Mouse (Mus musculus) frontal cortex, adult 2 months (tissue): ENCODE data around the gene Olfr1337. TPM values are rescaled to one million over a fixed set of nuclear protein-coding genes. Genes with fewer than 3 reads are reported as not detected.
"Not testable (repeated sequence)": the region's sequence is repeated elsewhere in the genome, so short reads cannot be mapped to it uniquely, and the experiment has no call there.

ENCODE experiments used
- DNase-seq, 2 experiments: peaks; one replicate each; pipeline ENCODE4 v3.0.0; 2022; ENCODE audit warnings: low spot score in 1 of 2; ENCODE audit errors: extremely low spot score in 1 of 2
- polyA plus RNA-seq: library from polyadenylated mRNA; depleted of rRNA; stranded (reverse); fragments of >200 nt; gene quantifications from 2 replicates; pipeline ENCODE4 v1.2.3, GENCODE M21; 2012; rRNA removed

Olfr1337 gene
- not detected in 2 replicates for polyA plus RNA-seq

DNA sequence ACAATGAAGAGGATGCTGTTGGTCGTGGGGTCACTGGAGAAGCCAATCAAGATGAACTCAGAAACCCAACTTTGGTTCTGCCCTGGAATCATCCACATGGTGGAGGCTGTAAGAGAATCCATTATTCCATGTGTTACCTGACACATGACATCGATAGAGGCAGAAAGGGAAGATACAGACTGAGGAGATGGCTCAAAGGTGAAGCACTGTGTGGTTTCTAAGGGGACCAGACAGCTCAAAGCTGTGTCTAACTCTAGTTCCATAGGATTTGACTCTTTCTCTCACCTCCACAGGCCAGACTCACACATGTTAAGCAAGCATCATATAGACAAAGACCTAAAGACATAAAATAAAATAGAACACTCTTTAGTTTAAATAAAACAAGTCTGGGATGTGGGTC, at the start of gene Olfr1337:
Gene Olfr1337 (minus strand): TSS at position 101 of the 400 bp plus-strand sequence.
- no peak for DNase-seq

DNA sequence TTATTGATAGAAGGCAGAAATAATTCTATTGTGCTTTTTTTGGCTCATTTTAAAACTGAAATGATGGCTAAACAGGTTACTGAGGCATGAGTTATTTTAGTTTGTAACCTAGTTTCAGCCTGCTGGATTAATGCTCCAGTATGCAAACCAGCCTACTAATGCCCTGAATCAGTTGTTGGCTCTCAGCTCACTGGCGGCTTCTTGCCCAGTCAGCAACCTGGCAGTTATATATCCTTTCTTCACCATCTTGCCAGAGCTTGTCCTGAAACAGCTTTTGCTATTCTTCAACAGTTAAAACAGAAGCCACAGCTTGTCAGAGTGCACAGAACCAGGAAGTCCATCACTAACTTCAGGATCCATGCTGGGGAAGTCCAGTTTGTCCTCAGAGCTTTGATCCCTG, 36.5 kb upstream of the Olfr1337 start:
- DNase-seq, result no peak

DNA sequence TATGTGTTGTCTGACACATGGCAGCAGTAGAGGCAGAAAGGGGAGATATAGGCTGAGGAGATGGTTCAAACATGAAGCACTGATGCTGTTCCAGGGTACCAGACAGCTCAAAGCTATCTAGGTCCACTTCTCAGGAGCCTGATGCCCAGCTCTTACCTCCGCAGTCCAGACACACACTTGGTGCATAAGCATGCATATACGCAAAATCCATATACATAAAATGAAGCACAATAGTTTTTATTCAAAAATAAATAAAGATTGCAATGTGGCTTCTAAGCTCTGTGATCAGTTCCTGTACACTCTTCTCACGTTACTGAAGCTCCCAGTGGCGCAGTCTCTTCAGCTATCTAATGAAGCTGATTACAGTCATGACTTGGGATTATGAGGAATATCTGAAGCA, 27.5 kb upstream of the Olfr1337 start, which contains the start of gene Olfr1335:
Gene Olfr1335 (minus strand): TSS at position 101 of the 400 bp plus-strand sequence.
- DNase-seq, result no peak

- not testable (repeated sequence) for DNase-seq
Measured at GRCm38 (mm10) chr4:118792796-118793195, 10.4 kb upstream of the Olfr1337 start.

DNA sequence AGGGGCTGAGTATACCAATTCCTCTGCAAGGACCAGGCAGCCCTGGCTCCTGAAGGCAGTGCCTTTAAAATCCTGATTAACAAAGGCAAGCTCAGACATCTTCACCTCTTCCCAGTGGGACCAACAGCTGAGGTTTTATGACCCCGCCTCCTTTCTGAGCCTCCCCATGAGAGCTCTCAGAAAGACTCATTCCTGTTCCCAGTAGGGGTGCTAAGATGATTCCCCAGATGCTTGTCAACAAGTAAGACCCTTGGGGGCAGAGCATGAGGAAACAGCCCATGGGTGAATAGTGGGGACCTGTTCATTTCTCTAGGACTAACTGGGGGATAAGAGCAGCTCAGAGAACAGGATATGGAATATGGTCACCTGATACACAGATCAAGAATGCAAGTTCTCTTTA, 23.7 kb downstream of the Olfr1337 start, which contains the start of gene Olfr1338:
Gene Olfr1338 (minus strand): TSS at position 101 of the 400 bp plus-strand sequence.
- DNase-seq, result no peak

DNA sequence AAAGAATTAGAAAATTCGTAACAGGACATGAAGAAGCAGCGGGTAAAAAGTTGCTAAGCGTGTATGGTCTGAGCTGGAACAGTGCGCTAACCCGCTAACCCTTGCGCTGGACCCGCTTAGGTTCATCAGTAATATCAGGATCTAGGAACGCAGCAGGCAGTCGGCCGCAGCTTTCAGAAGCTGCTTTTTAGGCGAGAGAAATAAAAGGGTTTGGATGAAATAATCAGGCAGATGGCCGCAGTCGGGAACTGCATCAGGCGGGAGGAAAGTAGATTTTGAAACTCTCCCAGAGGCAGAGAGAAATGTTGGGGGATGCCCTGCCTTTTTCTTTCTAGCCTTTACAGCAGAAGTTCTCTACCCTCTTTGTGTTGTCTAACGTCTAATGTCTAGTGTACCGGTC, 40.5 kb downstream of the Olfr1337 start:
- no peak for DNase-seq

- DNase-seq, result no peak
Measured at GRCm38 (mm10) chr4:118740988-118741698, 41.2 kb downstream of the Olfr1337 start.

DNA sequence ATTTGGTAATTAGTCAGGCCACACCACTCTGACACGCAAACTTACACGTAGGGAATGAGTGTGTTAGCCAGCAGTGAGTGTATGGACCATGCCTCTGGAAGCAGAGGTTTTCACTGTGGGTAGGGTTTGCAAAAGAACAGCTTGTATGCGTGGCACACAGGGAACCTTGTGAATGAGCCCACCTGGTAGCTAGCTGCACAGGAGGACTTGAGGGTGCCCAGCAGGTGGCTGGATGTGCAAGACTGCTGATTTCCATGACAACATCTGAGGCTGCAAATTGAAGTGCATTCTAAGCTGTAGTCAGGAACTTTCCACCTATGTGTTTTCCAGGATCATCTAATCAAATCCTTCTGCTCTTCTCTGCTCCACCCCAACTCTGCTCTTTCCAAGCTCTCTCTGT, 42.8 kb downstream of the Olfr1337 start:
- no peak for DNase-seq

- no peak for DNase-seq
Measured at GRCm38 (mm10) chr4:118731875-118732274, 50.5 kb downstream of the Olfr1337 start, which contains the start of gene Olfr1339. Gene Olfr1339 (plus strand): TSS chr4:118732175.

Other genes with a start within 250 kb of the Olfr1337 start
- 10.0 and 12.3 TPM in 2 replicates for gene Tmem125, start 238.5 kb downstream of the Olfr1337 start, polyA plus RNA-seq
- 0.36 and 0.50 TPM in 2 replicates for gene Cfap57, start 161.8 kb downstream of the Olfr1337 start, polyA plus RNA-seq
- 49.0 and 54.8 TPM in 2 replicates for gene Ebna1bp2, start 161.8 kb downstream of the Olfr1337 start, polyA plus RNA-seq
- gene Olfr62, start 123.6 kb downstream of the Olfr1337 start, polyA plus RNA-seq, result not detected in 2 replicates
- not detected in 2 replicates for gene Olfr1342, start 89.8 kb downstream of the Olfr1337 start, polyA plus RNA-seq
- 0.02 TPM in 1 of 2 replicates, not detected in the other for gene Olfr1341, start 79.1 kb downstream of the Olfr1337 start, polyA plus RNA-seq
- gene Olfr1340, start 62.4 kb downstream of the Olfr1337 start, polyA plus RNA-seq, result 0.06 TPM in 1 of 2 replicates, not detected in the other
- gene Olfr1339, start 50.4 kb downstream of the Olfr1337 start, polyA plus RNA-seq, result 0.10 TPM in 1 of 2 replicates, not detected in the other
- not detected in 2 replicates for gene Olfr1338, start 23.8 kb downstream of the Olfr1337 start, polyA plus RNA-seq
- not detected in 2 replicates for gene Olfr1335, start 27.4 kb upstream of the Olfr1337 start, polyA plus RNA-seq
- not detected in 2 replicates for gene Olfr1333, start 53.7 kb upstream of the Olfr1337 start, polyA plus RNA-seq
- not detected in 2 replicates for gene Olfr1331, start 82.1 kb upstream of the Olfr1337 start, polyA plus RNA-seq
- not detected in 2 replicates for gene Olfr1330, start 106.0 kb upstream of the Olfr1337 start, polyA plus RNA-seq
- not detected in 2 replicates for gene Olfr1329, start 134.9 kb upstream of the Olfr1337 start, polyA plus RNA-seq
- 0.02 and 0.10 TPM in 2 replicates for gene Olfr1328, start 156.0 kb upstream of the Olfr1337 start, polyA plus RNA-seq
- gene Lao1, start 179.0 kb upstream of the Olfr1337 start, polyA plus RNA-seq, result 0.04 TPM in 2 replicates